Mouse (Mus musculus) frontal cortex, postnatal 25 days (tissue): ENCODE results near the gene Defb19.
A peak's percentile ranks its signal among the peaks of the same experiment; 100 is the strongest.

Experiments used
- DNase-seq, 2 experiments: peaks; one replicate each; pipeline ENCODE4 v3.0.0; 2022; ENCODE audit warnings: low spot score in 2 of 2

Defb19 gene

GRCm38 (mm10) chr2:152586926-152587560 lies 6.9 kb upstream of the Defb19 start:
- no peak for DNase-seq

- DNase-seq = no peak
These were observed 500 bp upstream of the Defb19 start for GRCm38 (mm10) chr2:152580612-152581011.

- no peak for DNase-seq
These were observed 6.6 kb downstream of the Defb19 start for GRCm38 (mm10) chr2:152573484-152573883.

GRCm38 (mm10) chr2:152572114-152572794 lies 7.9 kb downstream of the Defb19 start, which contains the start of gene Defb21:
TSS of gene Defb21 (plus strand) at chr2:152572744.
- DNase-seq = no peak

GRCm38 (mm10) chr2:152570313-152570712 lies 9.8 kb downstream of the Defb19 start:
- no peak for DNase-seq

- no peak for DNase-seq
These were observed 10.2 kb downstream of the Defb19 start for GRCm38 (mm10) chr2:152569881-152570280.

- no peak for DNase-seq
These were observed 11.1 kb downstream of the Defb19 start, which contains the start of gene Gm17416 for GRCm38 (mm10) chr2:152569038-152569437. TSS of gene Gm17416 (plus strand) at chr2:152569338.

- no peak for DNase-seq
These were observed 23.5 kb downstream of the Defb19 start for GRCm38 (mm10) chr2:152556655-152557054.

- peak; percentile 47 to 60 for DNase-seq
These were observed 26.2 kb downstream of the Defb19 start for GRCm38 (mm10) chr2:152553774-152554423.

- DNase-seq = no peak
These were observed 32.0 kb downstream of the Defb19 start for GRCm38 (mm10) chr2:152548124-152548523.

GRCm38 (mm10) chr2:152544691-152545090 lies 35.4 kb downstream of the Defb19 start:
- DNase-seq = peak; percentile 22 to 31

- DNase-seq = no peak
These were observed 36.6 kb downstream of the Defb19 start for GRCm38 (mm10) chr2:152543478-152543877.

GRCm38 (mm10) chr2:152542897-152543296 lies 37.2 kb downstream of the Defb19 start:
- DNase-seq = no peak

GRCm38 (mm10) chr2:152541979-152542378 lies 38.1 kb downstream of the Defb19 start:
- DNase-seq = no peak

- DNase-seq = no peak
These were observed 40.0 kb downstream of the Defb19 start, which contains the start of gene Defb29 for GRCm38 (mm10) chr2:152539944-152540710. TSS of gene Defb29 (minus strand) at chr2:152540098.
